9 mouse cellular contexts compared by ENCODE assay signal in genomic region chr2:30721048-30721461, GRCm38 (mm10).
DNase-seq lines count a peak whose midpoint lies in the region; ATAC-seq and TF ChIP-seq lines count a peak whose summit lies in the region.
"Had no signal": no experiment of that assay in that cellular context is flagged by ENCODE, and none has a peak within 500 bp of the region (broad histone marks: within the 10 kb centered on the region; RNA-seq: fewer than 3 reads in every experiment).

No protein-coding gene starts in this region.

- peak overlapping the region; percentile 70 for H3K27ac ChIP-seq in cerebellum, adult 2 months (ENCODE audit: insufficient read depth, low read length)
- H3K27ac ChIP-seq in lung, embryonic 14.5 days (ENCODE audit: low read depth) = peak overlapping the region; percentile 100
- peak overlapping the region; percentile 98 for H3K27ac ChIP-seq in intestine, embryonic 15.5 days
- H3K27ac ChIP-seq in neural tube, embryonic 15.5 days (replicated peaks) = peak overlapping the region; percentile 98

- WGBS in cerebellum, adult 2 months = 50% methylated on average over 5 of the region's 5 CpGs
- 64% methylated on average over 5 of the region's 5 CpGs for WGBS in lung, embryonic 14.5 days
- 65% methylated on average over 5 of the region's 5 CpGs for WGBS in intestine, embryonic 15.5 days
- 39% methylated on average over 5 of the region's 5 CpGs for WGBS in neural tube, embryonic 15.5 days

- TF ChIP-seq POLR2A in cerebellum, adult 2 months (IDR thresholded peaks at IDR 0.05; ENCODE audit: borderline replicate concordance, insufficient read depth, low read length) = no peak

- DNase-seq in cerebellum, adult 2 months = peak in 1 of 2 experiments; percentile 26
- no peak for DNase-seq in cerebellum, postnatal 25 days
- DNase-seq in lung, embryonic 14.5 days = no peak
- no peak for DNase-seq in lung, adult 18-20 months
- no peak for DNase-seq in adrenal gland, adult 2 months
- DNase-seq in ovary, adult 18-20 months (ENCODE audit: low spot score) = no peak
- DNase-seq: adrenal gland, postnatal 25 days had no signal

- no peaks in the 10 kb centered on the region for H3K36me3 ChIP-seq in lung, embryonic 14.5 days (ENCODE audit: insufficient read depth)
- H3K36me3 ChIP-seq in intestine, embryonic 15.5 days = no peaks in the 10 kb centered on the region
- no peaks in the 10 kb centered on the region for H3K36me3 ChIP-seq in neural tube, embryonic 15.5 days

- no peak for TF ChIP-seq CTCF in cerebellum, adult 2 months (IDR thresholded peaks at IDR 0.05; ENCODE audit: borderline replicate concordance, insufficient read depth, low read depth, low read length)
- TF ChIP-seq CTCF in lung, embryonic 14.5 days (IDR thresholded peaks at IDR 0.05; ENCODE audit: low read depth) = no peak

- no peaks in the 10 kb centered on the region for H3K27me3 ChIP-seq in cerebellum, adult 2 months (ENCODE audit: control insufficient read depth, insufficient read depth, low read length)
- H3K27me3 ChIP-seq in lung, embryonic 14.5 days (ENCODE audit: insufficient read depth, low read length) = no peaks in the 10 kb centered on the region
- H3K27me3 ChIP-seq in intestine, embryonic 15.5 days (replicated peaks) = no peaks in the 10 kb centered on the region
- H3K27me3 ChIP-seq in neural tube, embryonic 15.5 days (replicated peaks) = no peaks in the 10 kb centered on the region

- no peak overlapping the region for H3K4me2 ChIP-seq in lung, embryonic 14.5 days
- peak overlapping the region; percentile 73; the same call in 1 of the 2 replicates for H3K4me2 ChIP-seq in intestine, embryonic 15.5 days (replicated peaks)
- H3K4me2 ChIP-seq in neural tube, embryonic 15.5 days = no peak overlapping the region

- no peak for ATAC-seq in lung, embryonic 14.5 days (ENCODE audit: insufficient read depth)
- ATAC-seq in intestine, embryonic 15.5 days = no peak
- no peak for ATAC-seq in neural tube, embryonic 15.5 days (ENCODE audit: low FRiP score)

- H3K9me3 ChIP-seq in lung, embryonic 14.5 days (ENCODE audit: low read depth, low read length) = no peaks in the 10 kb centered on the region
- no peaks in the 10 kb centered on the region for H3K9me3 ChIP-seq in intestine, embryonic 15.5 days
- H3K9me3 ChIP-seq in neural tube, embryonic 15.5 days (replicated peaks) = no peaks in the 10 kb centered on the region

- H3K4me1 ChIP-seq in cerebellum, adult 2 months (ENCODE audit: control insufficient read depth, insufficient read depth, low read length) = peaks cover 72% of the 10 kb centered on the region
- H3K4me1 ChIP-seq in lung, embryonic 14.5 days (ENCODE audit: insufficient read depth) = peaks cover 84% of the 10 kb centered on the region
- peaks cover 86% of the 10 kb centered on the region for H3K4me1 ChIP-seq in intestine, embryonic 15.5 days (replicated peaks)
- peaks cover 94% of the 10 kb centered on the region for H3K4me1 ChIP-seq in neural tube, embryonic 15.5 days

- H3K9ac ChIP-seq in lung, embryonic 14.5 days = no peak overlapping the region
- H3K9ac ChIP-seq in intestine, embryonic 15.5 days = 0 out of 2 replicates have a peak overlapping the region, but pooled peaks have one; percentile 47
- no peak overlapping the region for H3K9ac ChIP-seq in neural tube, embryonic 15.5 days (replicated peaks)

- no peak overlapping the region for H3K4me3 ChIP-seq in cerebellum, adult 2 months (replicated peaks; ENCODE audit: insufficient read depth, low read depth, low read length)
- H3K4me3 ChIP-seq in lung, embryonic 14.5 days (ENCODE audit: low read depth, low read length) = no peak overlapping the region
- no peak overlapping the region for H3K4me3 ChIP-seq in intestine, embryonic 15.5 days (replicated peaks)
- no peak overlapping the region for H3K4me3 ChIP-seq in neural tube, embryonic 15.5 days (replicated peaks)
